Mouse (Mus musculus): Measurements from ENCODE around the gene Olfr766-ps1. TPM values are rescaled to one million over a fixed set of nuclear protein-coding genes. Genes with fewer than 3 reads are reported as not detected.
"Not testable (repeated sequence)": the region's sequence is repeated elsewhere in the genome, so short reads cannot be mapped to it uniquely, and the experiment has no call there.

Gene Olfr766-ps1
- polyA plus RNA-seq (2015; fragmentation: Nextera tagmentation; extraction: Ambion mirVana), result not detected in 2 replicates

DNA sequence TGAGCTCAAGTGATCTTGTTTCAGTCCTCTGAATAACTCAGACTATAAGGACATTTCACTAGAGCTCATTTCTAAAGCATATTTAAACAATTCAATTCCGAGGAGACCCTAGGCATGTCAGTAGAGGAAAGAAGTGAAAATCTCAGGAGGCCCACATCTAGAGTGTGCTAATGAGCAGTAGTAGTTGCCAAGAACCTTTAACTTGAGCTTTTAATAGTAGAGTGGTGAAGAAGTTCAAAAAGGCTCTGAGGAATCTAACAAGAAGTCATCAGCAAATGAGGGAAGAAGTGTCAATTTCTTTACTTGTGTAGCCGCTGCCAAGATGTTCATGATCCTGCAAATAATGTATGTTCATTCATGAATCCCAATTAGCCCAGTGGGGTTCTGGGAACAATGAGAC lies at the start of gene Olfr766-ps1:
Olfr766-ps1 (minus strand) TSS at position 101 of the 400 bp plus-strand sequence.
- H3K36me3 ChIP-seq, result no peaks in the 10 kb centered on the region
- H3K27me3 ChIP-seq, result no peaks in the 10 kb centered on the region
- H3K4me2 ChIP-seq, result no peak within 1 kb of the TSS
- H3K27ac ChIP-seq, result no peak within 1 kb of the TSS
- ATAC-seq (ENCODE audit: low FRiP score), result no peak
- no peak within 1 kb of the TSS for H3K4me3 ChIP-seq
- H3K9ac ChIP-seq, result no peak within 1 kb of the TSS
- H3K4me1 ChIP-seq (replicated peaks), result no peaks in the 10 kb centered on the region
- no peaks in the 10 kb centered on the region for H3K9me3 ChIP-seq
- WGBS, result 80% methylated on average over 2 of the region's 2 CpGs

DNA sequence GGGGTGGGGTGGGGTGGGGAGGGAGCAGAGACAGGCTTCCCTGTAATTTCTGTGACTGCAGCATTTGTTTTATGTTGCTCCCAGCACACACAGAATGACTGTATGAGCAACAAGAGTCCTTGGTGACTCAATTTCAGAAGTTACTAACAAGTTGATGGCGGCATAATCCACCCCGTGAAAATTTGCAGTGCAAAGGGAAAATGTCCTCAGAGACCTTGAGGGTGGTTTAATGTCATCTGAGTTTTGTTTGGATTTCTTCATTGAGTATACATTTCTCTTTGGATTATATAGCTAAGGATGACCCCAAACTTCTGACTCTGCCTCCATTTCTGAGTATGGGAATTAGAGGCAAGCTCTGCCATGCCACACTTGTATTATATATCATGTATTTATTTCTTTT lies 49.0 kb upstream of the Olfr766-ps1 start, which contains the start of gene Olfr769:
Olfr769 (minus strand) TSS at position 101 of the 400 bp plus-strand sequence.
- WGBS, result 92% methylated on average over 2 of the region's 2 CpGs
- Histone ChIP-seq H3K9me3 (no peaks in the 10 kb centered on the region), H3K27ac (no peak within 1 kb of the TSS), H3K27me3 (no peaks in the 10 kb centered on the region), H3K4me2 (no peak within 1 kb of the TSS), H3K9ac (no peak within 1 kb of the TSS), H3K36me3 (no peaks in the 10 kb centered on the region), H3K4me3 (no peak within 1 kb of the TSS), H3K4me1 (replicated peaks) (no peaks in the 10 kb centered on the region)
- ATAC-seq (ENCODE audit: low FRiP score), result no peak

DNA sequence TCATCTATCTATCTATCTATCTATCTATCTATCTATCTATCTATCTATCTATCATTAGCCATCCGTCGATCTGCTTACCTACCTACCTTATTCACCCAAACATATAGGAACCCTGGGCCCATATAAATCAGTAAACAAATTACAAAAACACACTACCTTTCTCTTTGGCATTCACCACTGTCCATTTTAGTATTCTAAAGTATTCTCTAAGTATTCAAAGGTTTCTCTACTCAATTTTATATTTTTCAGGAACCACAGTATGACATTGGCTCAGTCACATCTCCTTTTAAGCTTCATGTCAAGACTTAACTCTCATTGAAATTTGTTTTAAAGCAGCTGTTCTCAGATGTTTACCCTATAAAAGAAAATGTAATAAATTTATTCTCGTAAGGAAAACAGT lies 46.4 kb upstream of the Olfr766-ps1 start:
- Histone ChIP-seq H3K27me3 (no peaks in the 10 kb centered on the region), H3K36me3 (no peaks in the 10 kb centered on the region), H3K27ac (no peak overlapping the region), H3K9me3 (no peaks in the 10 kb centered on the region), H3K9ac (no peak overlapping the region), H3K4me1 (replicated peaks) (no peaks in the 10 kb centered on the region), H3K4me3 (no peak overlapping the region), H3K4me2 (no peak overlapping the region)
- 94% methylated on average over 3 of the region's 3 CpGs for WGBS
- no peak for ATAC-seq (ENCODE audit: low FRiP score)

DNA sequence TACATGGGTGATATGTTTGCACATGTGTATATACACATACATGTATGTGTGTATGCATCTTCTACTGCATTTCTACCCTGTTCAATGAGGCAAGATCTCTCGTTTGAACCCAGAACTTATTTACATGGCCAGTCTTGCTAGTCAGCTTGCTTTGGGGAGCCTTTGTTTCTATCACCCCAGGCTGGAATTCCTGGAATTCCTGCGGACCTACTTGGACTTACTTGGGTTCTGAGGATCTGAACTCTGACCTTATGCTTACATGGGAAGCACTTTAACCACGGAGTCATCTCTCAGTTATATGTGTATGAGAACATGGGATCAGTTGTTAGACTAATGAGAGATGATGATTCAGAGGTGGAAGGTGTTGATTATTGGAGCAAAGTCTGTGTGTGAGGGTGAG lies 32.5 kb upstream of the Olfr766-ps1 start:
- Histone ChIP-seq H3K4me3 (no peak overlapping the region), H3K27me3 (no peaks in the 10 kb centered on the region), H3K9me3 (no peaks in the 10 kb centered on the region), H3K9ac (no peak overlapping the region), H3K27ac (no peak overlapping the region), H3K4me2 (no peak overlapping the region), H3K4me1 (replicated peaks) (no peaks in the 10 kb centered on the region), H3K36me3 (no peaks in the 10 kb centered on the region)
- ATAC-seq (ENCODE audit: low FRiP score), result no peak
- WGBS, result 39% methylated on average over 3 of the region's 3 CpGs

DNA sequence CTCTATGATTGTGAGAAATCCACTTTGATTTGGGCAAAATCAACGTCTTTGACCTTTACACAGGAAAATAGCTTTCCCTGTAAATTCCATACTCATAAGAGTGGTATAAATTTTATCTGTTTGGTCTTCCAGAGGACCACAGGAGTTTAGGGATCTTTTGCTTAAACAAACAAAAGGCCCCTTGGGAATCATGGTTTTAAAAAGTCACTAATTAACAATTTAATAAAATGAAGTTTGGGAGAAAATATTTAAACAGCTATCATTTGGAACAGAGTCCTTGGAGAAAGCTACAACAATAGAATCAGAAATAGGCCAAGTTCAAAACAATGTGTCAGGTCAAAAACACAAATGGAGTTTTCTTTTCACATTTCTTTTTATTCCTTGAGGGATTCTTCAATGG lies 30.5 kb upstream of the Olfr766-ps1 start, which contains the start of gene Olfr768:
Olfr768 (minus strand) TSS at position 101 of the 400 bp plus-strand sequence.
- no peak for ATAC-seq (ENCODE audit: low FRiP score)
- no peaks in the 10 kb centered on the region for H3K9me3 ChIP-seq
- H3K27ac ChIP-seq, result no peak within 1 kb of the TSS
- no peaks in the 10 kb centered on the region for H3K36me3 ChIP-seq
- no peak within 1 kb of the TSS for H3K9ac ChIP-seq
- H3K4me1 ChIP-seq (replicated peaks), result no peaks in the 10 kb centered on the region
- WGBS, result 91% methylated on average over 1 of the region's 1 CpGs
- H3K4me2 ChIP-seq, result no peak within 1 kb of the TSS
- H3K27me3 ChIP-seq, result no peaks in the 10 kb centered on the region
- H3K4me3 ChIP-seq, result no peak within 1 kb of the TSS

DNA sequence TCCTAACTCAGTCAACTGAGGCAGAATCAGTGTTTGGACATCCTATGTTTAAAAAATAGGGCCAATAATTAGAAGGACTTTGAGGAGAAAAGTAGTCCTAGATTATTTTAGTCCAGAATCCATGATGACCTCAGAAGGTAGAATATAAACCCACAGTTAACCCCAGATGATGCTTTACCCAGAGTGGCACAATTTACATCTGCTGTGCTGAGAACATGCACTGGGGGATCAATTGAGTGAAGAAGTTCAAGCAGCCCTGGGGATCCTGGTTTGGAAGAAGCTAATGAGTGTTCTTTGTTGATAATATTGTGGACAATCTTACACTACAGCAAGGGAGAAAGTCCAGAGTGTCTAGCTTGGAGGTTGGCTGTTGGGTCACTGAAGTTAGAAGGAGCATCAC lies 14.0 kb upstream of the Olfr766-ps1 start, which contains the start of gene Olfr767:
Olfr767 (minus strand) TSS at position 101 of the 400 bp plus-strand sequence.
- not testable (repeated sequence) for H3K9me3 ChIP-seq; H3K36me3 ChIP-seq; H3K9ac ChIP-seq; H3K4me2 ChIP-seq; H3K27me3 ChIP-seq; ATAC-seq (ENCODE audit: low FRiP score); H3K4me3 ChIP-seq; H3K4me1 ChIP-seq (replicated peaks); H3K27ac ChIP-seq

DNA sequence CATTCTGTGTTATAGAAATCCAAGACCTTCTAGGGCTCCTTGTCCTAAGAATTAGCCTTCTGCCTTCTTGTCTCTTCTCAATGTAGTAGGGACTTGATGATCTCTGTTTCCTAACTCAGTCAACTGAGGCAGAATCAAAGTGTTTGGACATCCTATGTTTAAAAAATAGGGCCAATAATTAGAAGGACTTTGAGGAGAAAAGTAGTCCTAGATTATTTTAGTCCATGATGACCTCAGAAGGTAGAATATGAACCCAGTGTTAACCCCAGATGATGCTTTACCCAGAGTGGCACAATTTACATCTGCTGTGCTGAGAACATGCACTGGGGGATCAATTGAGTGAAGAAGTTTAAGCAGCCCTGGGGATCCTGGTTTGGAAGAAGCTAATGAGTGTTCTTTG lies 18.9 kb downstream of the Olfr766-ps1 start, which contains the start of gene Olfr765:
Olfr765 (minus strand) TSS at position 101 of the 400 bp plus-strand sequence.
- H3K27me3 ChIP-seq; H3K4me2 ChIP-seq; H3K9me3 ChIP-seq; H3K9ac ChIP-seq; H3K27ac ChIP-seq; H3K4me1 ChIP-seq (replicated peaks); H3K4me3 ChIP-seq; H3K36me3 ChIP-seq; ATAC-seq (ENCODE audit: low FRiP score): not testable (repeated sequence)

DNA sequence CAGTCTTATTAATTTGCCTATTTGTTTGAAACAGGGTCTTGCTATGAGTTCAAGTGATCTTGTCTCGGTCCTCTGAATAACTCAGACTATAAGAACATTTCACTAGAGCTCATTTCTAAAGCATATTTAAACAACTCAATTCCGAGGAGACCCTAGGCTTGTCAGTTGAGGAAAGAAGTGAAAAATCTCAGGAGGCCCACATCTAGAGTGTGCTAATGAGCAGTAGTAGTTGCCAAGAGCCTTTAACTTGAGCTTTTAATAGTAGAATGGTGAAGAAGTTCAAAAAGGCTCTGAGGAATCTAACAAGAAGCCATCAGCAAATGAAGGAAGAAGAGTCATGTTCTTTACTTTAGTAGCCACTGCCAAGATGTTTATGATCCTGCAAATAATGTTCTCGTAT lies 29.0 kb downstream of the Olfr766-ps1 start, which contains the start of gene Olfr764-ps1:
Olfr764-ps1 (minus strand) TSS at position 101 of the 400 bp plus-strand sequence.
- no peak for ATAC-seq (ENCODE audit: low FRiP score)
- no peak within 1 kb of the TSS for H3K27ac ChIP-seq
- WGBS, result 89% methylated on average over 3 of the region's 3 CpGs
- H3K9me3 ChIP-seq, result no peaks in the 10 kb centered on the region
- no peaks in the 10 kb centered on the region for H3K4me1 ChIP-seq (replicated peaks)
- no peak within 1 kb of the TSS for H3K4me3 ChIP-seq
- H3K4me2 ChIP-seq, result no peak within 1 kb of the TSS
- no peaks in the 10 kb centered on the region for H3K27me3 ChIP-seq
- no peak within 1 kb of the TSS for H3K9ac ChIP-seq
- no peaks in the 10 kb centered on the region for H3K36me3 ChIP-seq

DNA sequence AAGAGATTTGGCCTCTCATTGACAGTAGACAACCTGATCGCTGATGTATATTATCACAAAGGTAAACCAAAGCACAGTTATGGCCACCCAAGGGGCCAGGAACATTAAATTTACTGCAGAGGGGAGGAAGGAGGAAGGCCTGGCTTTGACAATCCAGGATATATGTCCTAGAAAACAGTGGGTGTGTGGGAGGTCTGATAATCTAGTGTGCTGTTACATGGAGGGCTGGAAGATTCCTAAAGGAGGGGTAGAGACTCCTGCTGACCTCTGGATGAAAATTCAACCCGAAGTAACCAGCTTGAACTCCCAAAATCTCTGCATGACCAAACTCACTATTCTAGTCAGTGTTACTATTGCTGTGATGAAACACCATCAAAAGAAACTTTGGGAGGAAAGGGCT lies 40.4 kb downstream of the Olfr766-ps1 start:
- 85% methylated on average over 2 of the region's 2 CpGs for WGBS
- H3K4me1 ChIP-seq (replicated peaks), result no peaks in the 10 kb centered on the region
- H3K4me3 ChIP-seq, result no peak overlapping the region
- H3K27me3 ChIP-seq, result no peaks in the 10 kb centered on the region
- no peak for ATAC-seq (ENCODE audit: low FRiP score)
- no peaks in the 10 kb centered on the region for H3K9me3 ChIP-seq
- H3K36me3 ChIP-seq, result no peaks in the 10 kb centered on the region
- no peak overlapping the region for H3K27ac ChIP-seq
- no peak overlapping the region for H3K4me2 ChIP-seq
- H3K9ac ChIP-seq, result no peak overlapping the region

DNA sequence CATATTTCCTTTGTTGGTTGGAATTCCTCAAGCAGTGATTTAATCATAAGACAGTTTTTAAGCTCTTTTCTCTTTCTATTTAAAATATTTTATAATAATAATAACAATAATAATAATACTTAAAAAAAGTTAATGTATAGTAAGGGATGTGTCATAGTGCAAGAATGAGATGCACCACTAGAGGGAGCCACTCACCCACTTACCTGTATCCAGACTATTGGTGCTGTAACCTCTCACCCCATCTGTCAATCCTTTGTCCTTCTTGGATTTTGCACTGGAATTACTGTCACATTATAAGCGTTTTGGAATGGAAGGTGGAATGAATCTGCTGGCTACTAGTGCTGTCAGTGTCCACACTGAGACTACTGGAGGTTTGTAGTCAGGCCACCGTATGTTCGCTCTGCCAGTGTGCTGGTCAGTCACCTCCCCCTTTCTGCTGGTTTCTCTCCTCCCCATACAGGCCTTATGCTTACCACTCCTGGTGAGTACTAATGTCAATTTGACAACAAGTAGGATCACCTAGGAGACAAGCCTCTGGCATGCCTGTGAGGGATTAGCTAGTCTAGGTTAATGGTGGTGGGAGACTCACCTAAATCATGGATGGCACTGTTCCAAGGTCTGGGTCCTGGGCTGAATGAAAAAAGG lies 42.6 kb downstream of the Olfr766-ps1 start:
- WGBS, result 63% methylated on average over 3 of the region's 3 CpGs
- Histone ChIP-seq H3K4me2 (no peak overlapping the region), H3K27me3 (no peaks in the 10 kb centered on the region), H3K36me3 (no peaks in the 10 kb centered on the region), H3K27ac (no peak overlapping the region), H3K4me3 (no peak overlapping the region), H3K9me3 (no peaks in the 10 kb centered on the region), H3K9ac (no peak overlapping the region), H3K4me1 (replicated peaks) (no peaks in the 10 kb centered on the region)
- peak; percentile 80 for ATAC-seq (ENCODE audit: low FRiP score)

DNA sequence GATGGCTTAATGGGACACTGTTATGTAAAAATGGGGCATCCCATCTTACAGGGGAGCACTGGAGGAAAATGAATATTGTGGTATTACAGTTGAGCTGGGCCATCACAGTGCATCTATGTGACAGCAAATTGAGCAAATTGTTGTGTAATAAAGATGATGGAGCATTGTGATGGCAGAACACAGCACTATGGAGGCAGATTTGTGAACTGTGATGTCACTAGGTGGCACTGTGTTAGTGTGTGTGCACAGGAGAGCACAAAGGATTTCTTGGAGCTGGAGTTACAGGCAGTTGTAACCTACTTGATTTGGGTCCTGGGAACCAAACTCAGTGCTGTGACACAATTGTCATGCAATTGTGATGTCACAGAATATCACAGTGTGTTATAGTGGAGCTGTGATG lies 45.5 kb downstream of the Olfr766-ps1 start:
- H3K36me3 ChIP-seq, result no peaks in the 10 kb centered on the region
- no peaks in the 10 kb centered on the region for H3K27me3 ChIP-seq
- ATAC-seq (ENCODE audit: low FRiP score), result no peak
- H3K4me1 ChIP-seq (replicated peaks), result no peaks in the 10 kb centered on the region
- no peak overlapping the region for H3K9ac ChIP-seq
- H3K4me3 ChIP-seq, result no peak overlapping the region
- H3K27ac ChIP-seq, result no peak overlapping the region
- H3K9me3 ChIP-seq, result no peaks in the 10 kb centered on the region
- H3K4me2 ChIP-seq, result no peak overlapping the region

DNA sequence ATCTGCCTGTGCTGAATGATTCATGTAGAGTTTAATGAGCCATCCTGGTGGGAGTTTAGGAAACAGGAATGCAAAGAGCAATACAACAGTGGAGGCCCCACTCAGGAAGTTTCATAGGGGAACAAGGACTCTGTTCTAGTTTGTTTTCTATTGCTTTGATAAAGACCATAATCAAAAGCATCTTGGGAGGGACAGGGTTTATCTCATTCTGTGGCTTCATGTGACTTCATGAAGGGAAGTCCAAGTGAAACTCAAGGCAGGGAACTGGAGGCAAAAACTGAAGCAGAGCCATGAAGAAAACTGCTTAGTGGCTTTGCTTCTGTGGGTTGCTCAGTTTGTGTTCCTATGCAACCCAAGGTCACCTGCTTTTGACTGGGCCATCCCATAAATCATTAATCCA lies 54.3 kb downstream of the Olfr766-ps1 start:
- Histone ChIP-seq H3K9me3 (no peaks in the 10 kb centered on the region), H3K9ac (no peak overlapping the region), H3K36me3 (no peaks in the 10 kb centered on the region), H3K4me1 (replicated peaks) (no peaks in the 10 kb centered on the region), H3K27ac (no peak overlapping the region), H3K27me3 (no peaks in the 10 kb centered on the region), H3K4me2 (no peak overlapping the region), H3K4me3 (no peak overlapping the region)
- no peak for ATAC-seq (ENCODE audit: low FRiP score)

Data from hindbrain, embryonic 13.5 days (tissue).